8 mouse cellular contexts compared by ENCODE assay signal in the genomic region with DNA sequence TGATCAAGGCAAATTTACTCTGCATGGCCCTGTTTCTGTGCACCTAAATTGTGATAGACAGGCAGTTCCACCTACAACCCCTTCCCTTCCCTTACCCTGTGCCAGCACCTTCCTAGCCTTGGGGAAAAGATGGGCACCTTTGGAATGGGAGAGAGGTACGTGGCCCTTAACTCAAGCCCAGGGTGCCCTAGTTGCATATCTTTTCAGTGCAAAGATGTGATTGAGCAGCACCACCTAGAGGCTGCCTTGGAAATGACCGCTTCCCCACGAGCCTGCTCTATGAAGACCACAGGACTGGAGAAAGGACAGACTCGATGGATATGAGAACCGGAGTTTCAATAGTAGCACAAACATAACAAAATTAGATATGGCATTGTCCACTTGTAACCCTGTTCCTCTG. TPM values are rescaled to one million over a fixed set of nuclear protein-coding genes. Genes with fewer than 3 reads are reported as not detected.
DNase-seq lines count a peak whose midpoint lies in the region; ATAC-seq and TF ChIP-seq lines count a peak whose summit lies in the region.

No protein-coding gene starts in this region.

- H3K36me3 ChIP-seq in limb, embryonic 14.5 days (ENCODE audit: control insufficient read depth, insufficient read depth, low read length), result no peaks in the 10 kb centered on the region
- no peaks in the 10 kb centered on the region for H3K36me3 ChIP-seq in splenic B cell, adult 2 months (ENCODE audit: control insufficient read depth, insufficient read depth, low read length, poor library complexity, severe bottlenecking)

- peak; percentile 75 for ATAC-seq in granulocyte monocyte progenitor cell, adult 5-6 weeks (replicated peaks; ENCODE audit: poor library complexity, severe bottlenecking)
- ATAC-seq in limb, embryonic 14.5 days (ENCODE audit: low FRiP score, low read depth), result no peak

- H3K4me1 ChIP-seq in limb, embryonic 14.5 days (ENCODE audit: control insufficient read depth, insufficient read depth, low read length), result 0 out of 2 replicates have a peak, but pooled peaks cover 4% of the 10 kb centered on the region

- no peaks in the 10 kb centered on the region; the same call in 1 of the 2 replicates for H3K27me3 ChIP-seq in limb, embryonic 14.5 days (ENCODE audit: control insufficient read depth, insufficient read depth, low read length)
- H3K27me3 ChIP-seq in splenic B cell, adult 2 months (ENCODE audit: control insufficient read depth, insufficient read depth, low read length, poor library complexity, severe bottlenecking), result no peaks in the 10 kb centered on the region

- H3K9me3 ChIP-seq in limb, embryonic 14.5 days (ENCODE audit: control insufficient read depth, low read length), result no peaks in the 10 kb centered on the region

- no peak overlapping the region for H3K4me3 ChIP-seq in limb, embryonic 14.5 days (replicated peaks; ENCODE audit: low read length)

- no peak overlapping the region for H3K27ac ChIP-seq in limb, embryonic 14.5 days (replicated peaks; ENCODE audit: low read depth, low read length)

- no peak overlapping the region for H3K9ac ChIP-seq in limb, embryonic 14.5 days (ENCODE audit: low read depth, low read length, severe bottlenecking)

- DNase-seq in 3T3-L1 (ENCODE audit: low read depth, low spot score), result peak; percentile 84
- peak; percentile 79 for DNase-seq in adrenal gland, adult 2 months
- peak; percentile 56 for DNase-seq in embryo, embryonic 11.5 days (ENCODE audit: low read depth, low spot score)
- peak; percentile 83 for DNase-seq in kidney, adult 9 months
- peak; percentile 72 for DNase-seq in limb, embryonic 14.5 days (ENCODE audit: low spot score)
- DNase-seq in monocyte, adult 2 months (ENCODE audit: low read depth in 1 of 2, low spot score in 2 of 2), result peak; percentile 18 to 51
- peak; percentile 79 for DNase-seq in splenic B cell, adult 2 months (ENCODE audit: low read depth, low spot score)

- 6% methylated on average over 5 of the region's 5 CpGs for WGBS in limb, embryonic 14.5 days

- no peak overlapping the region for H3K4me2 ChIP-seq in limb, embryonic 14.5 days (replicated peaks; ENCODE audit: low read depth, low read length, severe bottlenecking)

- TF ChIP-seq POLR2A in limb, embryonic 14.5 days (IDR thresholded peaks at IDR 0.05; ENCODE audit: borderline replicate concordance, extremely low read depth, insufficient read depth, insufficient read length), result no peak

RNA-seq across cellular contexts. Expression of gene Tarbp1, which starts 8.1 kb away (rescaled TPM):
- 1 to 10 TPM; 4.8 to 5.0 TPM for total RNA-seq in adrenal gland, adult 2 months (2021)
- 3.8 and 4.1 TPM in 2 replicates for polyA plus RNA-seq in adrenal gland, adult 2 months (2012; rRNA removed)
- total RNA-seq in granulocyte monocyte progenitor cell, adult 5-6 weeks (2014; fragmentation: Nextera tagmentation), result 10.7 and 13.4 TPM in 2 replicates
- total RNA-seq in granulocyte monocyte progenitor cell, adult 5-6 weeks (2017), result 9.3 and 10.5 TPM in 2 replicates
- 8.2 and 9.9 TPM in 2 replicates for polyA plus RNA-seq in limb, embryonic 14.5 days (2012; rRNA removed)
- 3.3 and 4.0 TPM in 2 replicates for polyA plus RNA-seq in limb, embryonic 14.5 days (2014; fragmentation: Nextera tagmentation; extraction: Ambion mirVana)
